Mouse (Mus musculus) kidney, adult 2 months (tissue): ENCODE results near the gene Tmem11.

ENCODE experiments used
- CTCF ChIP-seq: fragments of 200-500 bp; conservative IDR thresholded peaks from 2 replicates; pipeline ENCODE4 v1.5.1; 2011; ENCODE audit warnings: low read depth, mild to moderate bottlenecking, control low read depth, low read length, moderate library complexity, mixed read lengths; ENCODE audit not compliant: insufficient read depth, insufficient read length
- POLR2A ChIP-seq: fragments of 200-500 bp; IDR thresholded peaks from one replicate; pipeline ENCODE4 v1.6.1; 2011; ENCODE audit warnings: low read depth, low read length, control low read depth

GRCm38 (mm10) chr11:60864166-60864565 is 14.9 kb downstream of the Tmem11 start:
- TF ChIP-seq CTCF (no peak), POLR2A (no peak)
